Mouse (Mus musculus): ENCODE results near the gene Sept7. TPM values are rescaled to one million over a fixed set of nuclear protein-coding genes. Genes with fewer than 3 reads are reported as not detected.
A peak's percentile ranks its signal among the peaks of the same experiment; 100 is the strongest.

Gene Sept7
- polyA plus RNA-seq (2015; fragmentation: Nextera tagmentation; extraction: Ambion mirVana) = 262 and 278 TPM in 2 replicates

- no peak for TF ChIP-seq CTCF (IDR thresholded peaks at IDR 0.05; ENCODE audit: low read depth)
- peak within 1 kb of the TSS; percentile 96 for H3K9ac ChIP-seq (ENCODE audit: low read depth, low read length)
- DNase-seq (ENCODE audit: low spot score) (peak; percentile 98), ATAC-seq (replicated peaks; ENCODE audit: low FRiP score, low read depth) (peak; percentile 98)
- H3K4me1 ChIP-seq (replicated peaks; ENCODE audit: insufficient read depth, low read length) = no peaks in the 10 kb centered on the region
- no peaks in the 10 kb centered on the region for H3K9me3 ChIP-seq (replicated peaks; ENCODE audit: low read length)
- peak within 1 kb of the TSS; percentile 99 for H3K27ac ChIP-seq
- H3K4me3 ChIP-seq (replicated peaks; ENCODE audit: low read depth, low read length) = peak within 1 kb of the TSS; percentile 89
- H3K27me3 ChIP-seq (ENCODE audit: insufficient read depth, low read length) = no peaks in the 10 kb centered on the region
- under 1% methylated on average over 46 of the region's 54 CpGs for WGBS
- H3K4me2 ChIP-seq (ENCODE audit: low read length) = peak within 1 kb of the TSS; percentile 80
- no peaks in the 10 kb centered on the region for H3K36me3 ChIP-seq (ENCODE audit: insufficient read depth, low read length)
Measured at GRCm38 (mm10) chr9:25252283-25252726, at the start of gene Sept7. TSS of gene Sept7 (plus strand) at chr9:25252439.

- no peak for ATAC-seq (replicated peaks; ENCODE audit: low FRiP score, low read depth)
- DNase-seq (ENCODE audit: low spot score) = peak; percentile 27
- no peak for TF ChIP-seq CTCF (IDR thresholded peaks at IDR 0.05; ENCODE audit: low read depth)
Measured at GRCm38 (mm10) chr9:25208087-25208803, 44.0 kb upstream of the Sept7 start.

DNA sequence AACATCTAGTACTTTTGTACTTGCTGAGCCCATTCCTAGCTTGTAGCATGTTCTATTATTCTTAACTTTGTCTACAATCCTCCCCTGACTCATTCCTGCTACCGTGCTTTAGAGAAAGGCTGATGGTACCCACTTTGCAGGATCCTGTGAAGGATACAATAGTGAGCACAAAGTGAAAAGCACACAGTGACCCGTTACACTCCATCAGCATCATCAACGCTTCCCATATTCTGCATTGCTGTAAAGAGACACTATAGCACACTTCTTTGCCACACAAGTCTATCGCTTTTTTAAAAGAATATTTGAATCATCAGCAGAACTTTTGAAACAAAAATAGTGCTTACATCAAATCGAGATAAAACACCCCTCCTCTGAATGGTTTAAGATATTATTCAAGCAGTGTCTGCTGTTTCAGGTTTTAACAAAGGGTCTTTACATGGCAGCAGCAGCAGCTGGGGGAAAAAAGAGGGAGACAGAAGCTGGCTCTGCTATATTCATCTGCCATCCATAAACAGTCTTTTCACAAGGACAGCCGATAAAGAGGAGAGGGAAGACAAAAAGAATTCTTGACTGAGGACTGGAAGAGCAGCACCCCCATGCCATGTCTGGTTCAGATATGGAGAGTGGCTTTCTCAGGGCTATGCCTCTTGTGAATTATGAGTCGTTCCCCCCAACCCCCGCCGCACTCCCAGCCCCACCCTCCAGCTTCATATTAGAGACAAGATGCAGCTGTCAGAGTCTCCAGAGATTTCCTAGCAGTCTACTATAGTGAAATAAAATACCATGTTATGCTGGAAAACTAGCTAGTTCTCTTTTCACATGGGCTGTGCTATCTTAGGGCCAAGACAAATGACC is 39.7 kb upstream of the Sept7 start:
- ATAC-seq (replicated peaks; ENCODE audit: low FRiP score, low read depth) (peak; percentile 61), DNase-seq (ENCODE audit: low spot score) (peak; percentile 86)
- no peak overlapping the region for H3K4me3 ChIP-seq (replicated peaks; ENCODE audit: low read depth, low read length)
- no peak overlapping the region for H3K4me2 ChIP-seq (ENCODE audit: low read length)
- H3K27me3 ChIP-seq (ENCODE audit: insufficient read depth, low read length) = no peaks in the 10 kb centered on the region
- peak overlapping the region; percentile 54 for H3K27ac ChIP-seq
- H3K36me3 ChIP-seq (ENCODE audit: insufficient read depth, low read length) = no peaks in the 10 kb centered on the region
- TF ChIP-seq CTCF (IDR thresholded peaks at IDR 0.05; ENCODE audit: low read depth) = no peak
- 52% methylated on average over 9 of the region's 9 CpGs for WGBS
- no peak overlapping the region for H3K9ac ChIP-seq (ENCODE audit: low read depth, low read length)
- H3K9me3 ChIP-seq (replicated peaks; ENCODE audit: low read length) = no peaks in the 10 kb centered on the region
- H3K4me1 ChIP-seq (replicated peaks; ENCODE audit: insufficient read depth, low read length) = no peaks in the 10 kb centered on the region; the same call in 1 of the 2 replicates

More at GRCm38 (mm10) chr9:25208087-25208803, 44.0 kb upstream of the Sept7 start:
- 61% methylated on average over 8 of the region's 8 CpGs for WGBS
- Histone ChIP-seq H3K4me2 (ENCODE audit: low read length) (no peak overlapping the region), H3K4me3 (replicated peaks; ENCODE audit: low read depth, low read length) (no peak overlapping the region), H3K36me3 (ENCODE audit: insufficient read depth, low read length) (no peaks in the 10 kb centered on the region), H3K9ac (ENCODE audit: low read depth, low read length) (no peak overlapping the region), H3K27ac (no peak overlapping the region), H3K9me3 (replicated peaks; ENCODE audit: low read length) (no peaks in the 10 kb centered on the region), H3K4me1 (replicated peaks; ENCODE audit: insufficient read depth, low read length) (no peaks in the 10 kb centered on the region), H3K27me3 (ENCODE audit: insufficient read depth, low read length) (no peaks in the 10 kb centered on the region)

GRCm38 (mm10) chr9:25213164-25213557 is 39.1 kb upstream of the Sept7 start:
- H3K9ac ChIP-seq (ENCODE audit: low read depth, low read length) = no peak overlapping the region
- H3K36me3 ChIP-seq (ENCODE audit: insufficient read depth, low read length) = no peaks in the 10 kb centered on the region
- no peaks in the 10 kb centered on the region for H3K9me3 ChIP-seq (replicated peaks; ENCODE audit: low read length)
- H3K4me2 ChIP-seq (ENCODE audit: low read length) = no peak overlapping the region
- peak overlapping the region; percentile 54 for H3K27ac ChIP-seq
- no peak overlapping the region for H3K4me3 ChIP-seq (replicated peaks; ENCODE audit: low read depth, low read length)
- DNase-seq (ENCODE audit: low spot score) (no peak), ATAC-seq (replicated peaks; ENCODE audit: low FRiP score, low read depth) (no peak)
- no peak for TF ChIP-seq CTCF (IDR thresholded peaks at IDR 0.05; ENCODE audit: low read depth)
- no peaks in the 10 kb centered on the region for H3K27me3 ChIP-seq (ENCODE audit: insufficient read depth, low read length)
- H3K4me1 ChIP-seq (replicated peaks; ENCODE audit: insufficient read depth, low read length) = no peaks in the 10 kb centered on the region; the same call in 1 of the 2 replicates

DNA sequence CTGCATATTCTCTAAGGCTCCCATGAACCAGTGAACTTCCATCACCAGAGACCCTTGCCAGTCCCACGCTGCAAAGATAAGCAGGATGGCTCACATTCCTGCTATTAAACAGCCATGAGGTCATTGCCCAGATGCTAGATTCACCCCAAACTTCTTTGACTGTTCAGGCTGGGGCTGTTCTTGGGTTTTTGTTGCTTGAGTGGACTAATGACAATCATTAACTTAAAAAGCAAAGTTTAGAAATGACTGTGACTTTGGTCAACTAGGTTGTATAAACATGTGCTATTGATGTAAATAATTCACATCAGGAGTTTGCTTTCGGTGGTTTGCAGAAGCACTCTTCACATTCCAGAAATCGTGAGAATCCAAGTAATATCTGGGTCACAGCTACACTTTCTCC is 36.8 kb upstream of the Sept7 start:
- no peaks in the 10 kb centered on the region for H3K27me3 ChIP-seq (ENCODE audit: insufficient read depth, low read length)
- no peak overlapping the region for H3K4me2 ChIP-seq (ENCODE audit: low read length)
- DNase-seq (ENCODE audit: low spot score) = no peak
- no peak for TF ChIP-seq CTCF (IDR thresholded peaks at IDR 0.05; ENCODE audit: low read depth)
- H3K36me3 ChIP-seq (ENCODE audit: insufficient read depth, low read length) = no peaks in the 10 kb centered on the region
- 42% methylated on average over 3 of the region's 3 CpGs for WGBS
- H3K4me1 ChIP-seq (replicated peaks; ENCODE audit: insufficient read depth, low read length) = no peaks in the 10 kb centered on the region; the same call in 1 of the 2 replicates
- no peak; the same call in 1 of the 2 replicates for ATAC-seq (replicated peaks; ENCODE audit: low FRiP score, low read depth)
- no peak overlapping the region for H3K27ac ChIP-seq
- no peak overlapping the region for H3K4me3 ChIP-seq (replicated peaks; ENCODE audit: low read depth, low read length)
- no peaks in the 10 kb centered on the region for H3K9me3 ChIP-seq (replicated peaks; ENCODE audit: low read length)
- H3K9ac ChIP-seq (ENCODE audit: low read depth, low read length) = no peak overlapping the region

GRCm38 (mm10) chr9:25216210-25216609 is 36.0 kb upstream of the Sept7 start:
- Histone ChIP-seq H3K4me3 (replicated peaks; ENCODE audit: low read depth, low read length) (no peak overlapping the region), H3K36me3 (ENCODE audit: insufficient read depth, low read length) (no peaks in the 10 kb centered on the region), H3K9ac (ENCODE audit: low read depth, low read length) (no peak overlapping the region), H3K9me3 (replicated peaks; ENCODE audit: low read length) (no peaks in the 10 kb centered on the region), H3K4me1 (replicated peaks; ENCODE audit: insufficient read depth, low read length) (no peaks in the 10 kb centered on the region; the same call in 1 of the 2 replicates), H3K27me3 (ENCODE audit: insufficient read depth, low read length) (no peaks in the 10 kb centered on the region), H3K4me2 (ENCODE audit: low read length) (no peak overlapping the region), H3K27ac (0 out of 2 replicates have a peak overlapping the region, but pooled peaks have one; percentile 42)
- ATAC-seq (replicated peaks; ENCODE audit: low FRiP score, low read depth) (no peak), DNase-seq (ENCODE audit: low spot score) (no peak)
- TF ChIP-seq CTCF (IDR thresholded peaks at IDR 0.05; ENCODE audit: low read depth) = no peak
- WGBS = 59% methylated on average over 2 of the region's 2 CpGs
